Mouse (Mus musculus): Measurements from ENCODE around the gene Umps.

DNA sequence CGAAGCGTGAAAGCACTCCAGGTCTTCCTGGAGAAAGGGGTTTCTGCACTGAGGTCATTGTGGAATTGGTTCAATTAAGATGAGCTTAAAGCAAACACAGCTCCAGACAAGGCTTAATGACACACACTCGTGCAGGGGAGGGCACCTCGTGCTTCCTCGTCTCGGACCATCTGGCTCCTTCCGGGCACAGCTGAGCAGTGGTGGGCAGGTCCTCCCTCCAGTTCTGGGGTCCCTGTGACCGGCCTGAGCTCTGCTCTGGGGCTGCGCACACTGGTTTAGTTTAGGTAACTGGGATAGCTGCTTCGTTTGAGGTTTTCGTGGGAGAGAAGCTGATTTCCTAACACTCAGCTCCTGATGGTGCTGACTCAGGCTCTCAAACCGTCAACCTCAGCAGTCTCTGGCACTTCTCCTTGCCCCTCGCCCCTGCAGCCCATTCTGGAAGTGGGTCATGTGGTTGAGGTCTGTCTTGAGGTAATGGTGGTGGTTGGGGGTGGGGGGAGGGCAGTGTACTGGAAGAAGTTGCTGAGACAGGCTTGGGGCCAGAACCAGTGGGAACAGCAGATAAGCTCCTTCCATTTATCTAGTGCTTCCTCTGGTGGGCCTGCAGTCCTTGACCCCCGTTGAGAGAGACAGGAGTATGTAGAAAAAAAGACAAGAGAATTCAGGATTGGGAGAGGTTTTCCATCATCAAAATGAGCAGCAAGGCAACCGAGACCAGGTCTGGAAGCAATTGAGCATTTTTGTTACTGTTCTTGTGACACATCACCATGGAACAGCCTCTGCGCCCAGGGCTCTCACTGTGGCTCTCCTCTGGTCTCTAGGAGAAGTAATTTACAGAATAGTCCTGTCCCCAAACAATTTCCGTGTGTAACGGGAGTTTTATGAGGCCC lies 44.5 kb downstream of the Umps start:
- TF ChIP-seq CTCF (IDR thresholded peaks at IDR 0.05; ENCODE audit: borderline replicate concordance, insufficient read depth, low read length) (no peak), POLR2A (IDR thresholded peaks at IDR 0.05; ENCODE audit: low read depth, low read length) (no peak)

Data from embryonic fibroblast, embryonic 13.5 days (primary cell).